Mouse (Mus musculus) heart, embryonic 11.5 days (tissue): ENCODE data around the gene Ngly1. TPM values are rescaled to one million over a fixed set of nuclear protein-coding genes. Genes with fewer than 3 reads are reported as not detected.
A peak's percentile ranks its signal among the peaks of the same experiment; 100 is the strongest.

Experiments used
- ATAC-seq: fragments of 200-750 bp; cut with Nextera tagmentation; replicated peaks from 2 replicates; pipeline ENCODE4 v1.8.0; 2017; ENCODE audit warnings: moderate library complexity; ENCODE audit not compliant: insufficient number of reproducible peaks, low FRiP score, low TSS enrichment
- H3K27ac ChIP-seq: fragments of 300-500 bp; sonication (generic); 2 replicates; pipeline ENCODE4 v1.5.1; 2014; ENCODE audit warnings: mild to moderate bottlenecking, low read depth, low read length
- H3K27me3 ChIP-seq: fragments of 300-500 bp; sonication (generic); 2 replicates; pipeline ENCODE4 v1.6.1; 2014; ENCODE audit warnings: mild to moderate bottlenecking, low read length, mixed read lengths; ENCODE audit not compliant: control insufficient read depth, insufficient read depth
- H3K36me3 ChIP-seq: fragments of 300-500 bp; sonication (generic); 2 replicates; pipeline ENCODE4 v1.6.1; 2014; ENCODE audit warnings: mild to moderate bottlenecking, low read length, moderate library complexity, mixed read lengths; ENCODE audit not compliant: control insufficient read depth, insufficient read depth
- H3K4me1 ChIP-seq: fragments of 300-500 bp; sonication (generic); 2 replicates; pipeline ENCODE4 v1.6.1; 2014; ENCODE audit warnings: low read length; ENCODE audit not compliant: control insufficient read depth, insufficient read depth
- H3K4me2 ChIP-seq: fragments of 300-500 bp; sonication (generic); 2 replicates; pipeline ENCODE4 v1.6.1; 2014; ENCODE audit warnings: mild to moderate bottlenecking, moderate library complexity
- H3K4me3 ChIP-seq: fragments of 300-500 bp; sonication (generic); 2 replicates; pipeline ENCODE4 v1.5.1; 2014; ENCODE audit warnings: low read depth, low read length
- H3K9ac ChIP-seq: fragments of 300-500 bp; sonication (generic); 2 replicates; pipeline ENCODE4 v1.6.1; 2014; ENCODE audit warnings: mild to moderate bottlenecking, low read depth, low read length, moderate library complexity
- H3K9me3 ChIP-seq: fragments of 300-500 bp; sonication (generic); replicated peaks from 2 replicates; pipeline ENCODE4 v1.6.1; 2016; ENCODE audit warnings: low read length; ENCODE audit not compliant: control insufficient read depth
- WGBS: fragments of 180-500 bp; shearing (Covaris S2); extraction: QIAGEN DNeasy Blood & Tissue Kit; methylation state at CpG from one replicate; pipeline ENCODE4 v1.1.7; 2014; ENCODE audit not compliant: insufficient replicate concordance; 5-methylcytosine and 5-hydroxymethylcytosine counted together
- polyA plus RNA-seq: library from polyadenylated mRNA; unstranded; fragments of >200 nt; fragmentation: Nextera tagmentation; extraction: Ambion mirVana; gene quantifications from 2 replicates; pipeline ENCODE4 v1.2.1, GENCODE M21; 2014

Gene Ngly1
- polyA plus RNA-seq, 1 experiment from 2014 or later = 22.3 TPM

GRCm38 (mm10) chr14:16328531-16328930, 79.5 kb downstream of the Ngly1 start:
- Histone ChIP-seq H3K27ac (peak overlapping the region; percentile 73; the same call in 1 of the 2 replicates), H3K27me3 (no peaks in the 10 kb centered on the region), H3K4me2 (no peak overlapping the region), H3K9ac (no peak overlapping the region), H3K9me3 (no peaks in the 10 kb centered on the region), H3K4me1 (peaks cover 6% of the 10 kb centered on the region; the same call in 1 of the 2 replicates), H3K4me3 (no peak overlapping the region), H3K36me3 (no peaks in the 10 kb centered on the region)
- peak; percentile 81 for ATAC-seq
- 5% methylated on average over 2 of the region's 2 CpGs for WGBS

GRCm38 (mm10) chr14:16328959-16329480, 79.9 kb downstream of the Ngly1 start:
- ATAC-seq = no peak
- 33% methylated on average over 5 of the region's 5 CpGs for WGBS

GRCm38 (mm10) chr14:16329756-16330155, 80.7 kb downstream of the Ngly1 start:
- Histone ChIP-seq H3K9me3 (no peaks in the 10 kb centered on the region), H3K4me2 (no peak overlapping the region), H3K27me3 (no peaks in the 10 kb centered on the region), H3K4me3 (no peak overlapping the region), H3K27ac (no peak overlapping the region), H3K36me3 (no peaks in the 10 kb centered on the region), H3K4me1 (peaks cover 6% of the 10 kb centered on the region; the same call in 1 of the 2 replicates), H3K9ac (no peak overlapping the region)
- ATAC-seq = no peak
- 56% methylated on average over 3 of the region's 3 CpGs for WGBS

More at GRCm38 (mm10) chr14:16328959-16329480, 79.9 kb downstream of the Ngly1 start:
- Histone ChIP-seq H3K9ac (no peak overlapping the region), H3K4me3 (no peak overlapping the region), H3K36me3 (no peaks in the 10 kb centered on the region), H3K27ac (peak overlapping the region; percentile 73), H3K9me3 (no peaks in the 10 kb centered on the region), H3K4me1 (peaks cover 6% of the 10 kb centered on the region; the same call in 1 of the 2 replicates), H3K4me2 (no peak overlapping the region), H3K27me3 (no peaks in the 10 kb centered on the region)

GRCm38 (mm10) chr14:16334260-16334659, 85.2 kb downstream of the Ngly1 start:
- H3K27me3 ChIP-seq = no peaks in the 10 kb centered on the region
- no peak overlapping the region for H3K4me2 ChIP-seq
- ATAC-seq = no peak
- H3K36me3 ChIP-seq = no peaks in the 10 kb centered on the region
- 80% methylated on average over 3 of the region's 3 CpGs for WGBS
- no peak overlapping the region for H3K4me3 ChIP-seq
- no peak overlapping the region for H3K27ac ChIP-seq
- H3K9ac ChIP-seq = no peak overlapping the region
- H3K9me3 ChIP-seq = no peaks in the 10 kb centered on the region
- no peaks in the 10 kb centered on the region for H3K4me1 ChIP-seq

- Histone ChIP-seq H3K9ac (no peak overlapping the region), H3K27ac (no peak overlapping the region), H3K36me3 (no peaks in the 10 kb centered on the region), H3K4me3 (no peak overlapping the region), H3K27me3 (no peaks in the 10 kb centered on the region), H3K9me3 (no peaks in the 10 kb centered on the region), H3K4me2 (no peak overlapping the region), H3K4me1 (no peaks in the 10 kb centered on the region)
- no peak for ATAC-seq
- WGBS = 23% methylated on average over 3 of the region's 3 CpGs
Observed at GRCm38 (mm10) chr14:16335835-16336417, 86.8 kb downstream of the Ngly1 start.

- Histone ChIP-seq H3K4me3 (no peak overlapping the region), H3K4me1 (no peaks in the 10 kb centered on the region), H3K36me3 (no peaks in the 10 kb centered on the region), H3K4me2 (no peak overlapping the region), H3K27me3 (no peaks in the 10 kb centered on the region), H3K9me3 (no peaks in the 10 kb centered on the region), H3K9ac (no peak overlapping the region), H3K27ac (no peak overlapping the region)
- ATAC-seq = no peak
- WGBS = 64% methylated on average over 9 of the region's 9 CpGs
Observed at GRCm38 (mm10) chr14:16347505-16347904, 98.4 kb downstream of the Ngly1 start.

GRCm38 (mm10) chr14:16359704-16360103, 110.6 kb downstream of the Ngly1 start:
- 28% methylated on average over 1 of the region's 1 CpGs for WGBS
- no peaks in the 10 kb centered on the region for H3K36me3 ChIP-seq
- H3K9me3 ChIP-seq = no peaks in the 10 kb centered on the region
- no peak overlapping the region for H3K4me3 ChIP-seq
- H3K27me3 ChIP-seq = no peaks in the 10 kb centered on the region
- no peak for ATAC-seq
- H3K9ac ChIP-seq = no peak overlapping the region
- no peak overlapping the region for H3K4me2 ChIP-seq
- peaks cover 3% of the 10 kb centered on the region; the same call in 1 of the 2 replicates for H3K4me1 ChIP-seq
- no peak overlapping the region for H3K27ac ChIP-seq
